Mouse (Mus musculus) intestine, embryonic 16.5 days (tissue): ENCODE results near the gene A630095N17Rik. TPM values are rescaled to one million over a fixed set of nuclear protein-coding genes. Genes with fewer than 3 reads are reported as not detected.

Experiments
- ATAC-seq: fragments of 200-750 bp; cut with Nextera tagmentation; 2 replicates; pipeline ENCODE4 v1.8.0; 2017; ENCODE audit warnings: moderate TSS enrichment, moderate library complexity
- H3K27ac ChIP-seq: fragments of 300-500 bp; sonication (generic); 2 replicates; pipeline ENCODE4 v1.5.1; 2014; ENCODE audit warnings: mild to moderate bottlenecking, low read length
- H3K27me3 ChIP-seq: fragments of 300-500 bp; sonication (generic); replicated peaks from 2 replicates; pipeline ENCODE4 v1.6.1; 2014; ENCODE audit warnings: low read length, control low read depth, mixed read lengths; ENCODE audit not compliant: control insufficient read depth, insufficient read depth
- H3K36me3 ChIP-seq: fragments of 300-500 bp; sonication (generic); 2 replicates; pipeline ENCODE4 v1.6.1; 2014; ENCODE audit warnings: low read length, control low read depth; ENCODE audit not compliant: control insufficient read depth, insufficient read depth
- H3K4me1 ChIP-seq: fragments of 300-500 bp; sonication (generic); 2 replicates; pipeline ENCODE4 v1.6.1; 2014; ENCODE audit warnings: low read length, control low read depth, mixed read lengths; ENCODE audit not compliant: control insufficient read depth, insufficient read depth
- H3K4me2 ChIP-seq: fragments of 300-500 bp; sonication (generic); 2 replicates; pipeline ENCODE4 v1.6.1; 2014; ENCODE audit warnings: low read depth, low read length, control low read depth
- H3K4me3 ChIP-seq: fragments of 300-500 bp; sonication (generic); 2 replicates; pipeline ENCODE4 v1.5.1; 2014; ENCODE audit warnings: mild to moderate bottlenecking, low read length
- H3K9ac ChIP-seq: fragments of 300-500 bp; sonication (generic); 2 replicates; pipeline ENCODE4 v1.6.1; 2014; ENCODE audit warnings: low read depth, low read length
- H3K9me3 ChIP-seq: fragments of 300-500 bp; sonication (generic); 2 replicates; pipeline ENCODE4 v1.6.1; 2016; ENCODE audit warnings: low read length, control low read depth; ENCODE audit not compliant: control insufficient read depth
- WGBS: fragments of 180-500 bp; shearing (Covaris S2); extraction: QIAGEN DNeasy Blood & Tissue Kit; methylation state at CpG from one replicate; pipeline ENCODE4 v1.1.7; 2014; 5-methylcytosine and 5-hydroxymethylcytosine counted together
- polyA plus RNA-seq: library from polyadenylated mRNA; unstranded; fragments of >200 nt; fragmentation: Nextera tagmentation; extraction: Ambion mirVana; gene quantifications from 2 replicates; pipeline ENCODE4 v1.2.1, GENCODE M21; 2015

The A630095N17Rik gene
- polyA plus RNA-seq, 1 experiment from 2014 or later: not detected

DNA sequence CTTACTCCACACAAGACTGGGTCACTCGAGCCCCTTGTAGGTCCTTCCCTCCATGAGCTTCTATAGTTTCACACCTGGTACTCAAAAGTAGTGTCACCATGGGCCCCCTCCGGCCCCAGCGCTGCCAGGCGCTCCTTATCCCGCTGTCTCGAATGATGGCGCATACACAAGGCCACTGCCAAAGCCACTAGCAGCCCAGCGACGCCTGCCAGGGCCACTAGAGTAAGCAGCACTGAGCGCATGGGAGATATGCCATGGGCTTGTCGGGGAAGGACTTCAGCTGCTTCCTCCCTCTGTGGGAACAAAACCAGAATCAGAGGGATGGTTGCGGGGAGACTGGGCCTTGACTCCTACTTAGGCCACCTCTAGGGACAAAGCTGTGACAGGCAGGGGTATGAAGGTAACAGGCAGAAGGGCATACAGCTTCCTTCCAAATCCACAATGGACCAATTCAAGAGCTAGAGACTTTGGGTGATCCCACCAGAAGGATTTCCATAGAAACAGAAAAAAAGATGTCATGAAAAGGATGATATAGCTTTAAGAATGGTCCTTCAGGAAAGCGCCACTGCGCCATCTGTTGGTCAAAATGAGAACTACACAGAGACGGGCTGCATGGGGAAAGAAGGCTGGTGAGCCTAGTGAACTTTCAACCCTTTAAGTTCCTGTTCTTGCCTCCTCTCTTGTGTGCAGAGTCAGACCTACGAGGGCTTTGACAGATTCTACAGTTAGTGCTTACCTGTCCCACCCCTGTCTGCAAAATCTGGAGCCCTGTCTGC, 22.1 kb upstream of the A630095N17Rik start:
- H3K4me2 ChIP-seq: no peak overlapping the region
- no peak overlapping the region for H3K9ac ChIP-seq
- no peak for ATAC-seq
- no peak overlapping the region for H3K27ac ChIP-seq
- H3K27me3 ChIP-seq: no peaks in the 10 kb centered on the region
- no peak overlapping the region for H3K4me3 ChIP-seq
- WGBS: 62% methylated on average over 16 of the region's 16 CpGs
- peaks cover 4% of the 10 kb centered on the region; the same call in 1 of the 2 replicates for H3K4me1 ChIP-seq
- no peaks in the 10 kb centered on the region for H3K36me3 ChIP-seq
- H3K9me3 ChIP-seq: no peaks in the 10 kb centered on the region

DNA sequence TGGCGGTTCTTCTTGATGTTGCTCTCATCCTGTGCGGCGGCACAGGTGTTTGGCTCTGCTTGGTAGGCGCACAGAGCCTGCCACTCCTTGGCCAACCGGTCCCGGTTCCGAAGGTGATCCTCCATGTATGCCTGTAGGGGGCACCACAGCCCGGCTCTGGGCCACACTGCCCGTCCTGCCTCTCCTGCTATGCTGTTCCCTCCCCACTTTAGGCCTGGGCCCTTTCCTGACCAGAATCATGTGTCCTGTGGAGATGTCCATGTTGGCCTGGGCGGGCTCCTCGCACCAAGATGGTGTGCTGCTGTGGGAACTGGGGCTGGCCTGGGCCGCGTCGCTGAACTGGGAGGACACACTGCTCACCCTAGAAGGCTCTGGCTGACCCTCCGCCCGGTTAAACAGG, 21.1 kb upstream of the A630095N17Rik start:
- Histone ChIP-seq H3K4me3 (no peak overlapping the region), H3K27me3 (no peaks in the 10 kb centered on the region), H3K4me2 (no peak overlapping the region), H3K27ac (no peak overlapping the region), H3K9ac (no peak overlapping the region), H3K36me3 (no peaks in the 10 kb centered on the region), H3K9me3 (no peaks in the 10 kb centered on the region), H3K4me1 (peaks cover 4% of the 10 kb centered on the region)
- no peak for ATAC-seq
- WGBS: 76% methylated on average over 16 of the region's 16 CpGs

DNA sequence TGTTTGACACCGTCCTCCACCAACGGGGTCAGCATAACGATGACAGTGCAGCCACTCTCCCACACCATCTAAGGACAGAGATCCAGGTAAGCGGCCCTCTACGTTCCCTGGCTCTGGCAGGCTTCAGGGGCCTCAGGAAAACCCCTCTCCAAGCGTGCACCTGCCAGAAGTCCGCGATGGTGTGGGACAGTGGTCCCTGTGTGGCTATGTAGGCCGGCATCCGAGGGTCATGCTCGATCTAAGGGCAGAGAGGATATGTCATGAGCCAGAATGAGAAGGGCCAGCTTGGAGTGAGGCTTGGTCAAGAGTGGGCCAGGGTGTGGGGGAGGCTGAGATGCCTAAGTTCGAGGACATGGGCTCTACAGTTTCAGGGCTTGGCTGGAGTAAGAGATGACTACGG, 20.4 kb upstream of the A630095N17Rik start:
- Histone ChIP-seq H3K27me3 (no peaks in the 10 kb centered on the region), H3K27ac (no peak overlapping the region), H3K9ac (no peak overlapping the region), H3K9me3 (no peaks in the 10 kb centered on the region), H3K36me3 (no peaks in the 10 kb centered on the region), H3K4me3 (no peak overlapping the region), H3K4me2 (no peak overlapping the region; the same call in 1 of the 2 replicates), H3K4me1 (peaks cover 11% of the 10 kb centered on the region)
- ATAC-seq: no peak
- WGBS: 68% methylated on average over 13 of the region's 13 CpGs

DNA sequence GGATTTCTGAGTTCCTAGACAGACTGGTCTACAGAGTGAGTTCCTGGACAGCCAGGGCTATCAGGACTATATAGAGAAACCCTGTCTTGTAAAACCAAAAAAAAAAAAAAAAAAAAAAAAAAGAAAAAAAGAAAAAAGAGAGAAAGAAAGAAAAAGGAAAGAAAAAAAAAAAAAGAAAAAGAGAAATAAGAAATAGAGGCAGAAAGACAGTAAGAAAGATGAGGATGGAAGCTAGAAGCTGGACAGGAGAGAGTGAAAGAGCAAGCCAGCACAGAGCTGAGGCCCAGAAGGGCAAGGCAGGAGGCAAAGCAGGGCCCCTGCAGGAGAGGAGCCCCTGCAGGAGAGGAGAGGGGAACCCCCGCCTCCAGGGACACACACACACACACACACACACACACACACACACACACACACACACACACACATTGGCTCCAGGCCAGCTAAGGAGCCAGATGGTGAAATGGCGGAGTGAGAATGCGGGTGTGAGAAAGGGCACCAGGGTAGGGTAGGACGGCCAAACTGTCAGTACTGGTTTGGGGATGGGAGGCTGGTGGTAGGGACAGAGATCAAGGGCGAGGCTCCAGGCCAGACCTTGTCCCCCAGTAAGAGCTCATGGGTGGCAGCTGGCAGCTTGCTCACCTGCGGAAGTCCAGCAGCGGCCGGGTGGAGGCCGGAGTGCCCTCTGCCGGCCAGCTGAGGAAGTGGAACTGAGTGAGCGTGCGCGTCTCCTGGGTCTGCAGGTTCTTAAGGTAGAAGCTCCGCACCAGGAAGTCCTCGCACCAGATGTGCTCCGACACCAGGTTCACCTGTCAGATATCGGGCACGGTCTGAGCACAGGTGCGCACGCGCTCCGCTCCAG, 19.4 kb upstream of the A630095N17Rik start:
- Histone ChIP-seq H3K4me3 (peak overlapping the region; percentile 27), H3K27ac (no peak overlapping the region), H3K9ac (peak overlapping the region; percentile 63), H3K36me3 (no peaks in the 10 kb centered on the region), H3K4me1 (peaks cover 12% of the 10 kb centered on the region), H3K4me2 (peak overlapping the region; percentile 48), H3K27me3 (no peaks in the 10 kb centered on the region), H3K9me3 (no peaks in the 10 kb centered on the region)
- ATAC-seq: peak; percentile 81
- WGBS: 2% methylated on average over 21 of the region's 22 CpGs

DNA sequence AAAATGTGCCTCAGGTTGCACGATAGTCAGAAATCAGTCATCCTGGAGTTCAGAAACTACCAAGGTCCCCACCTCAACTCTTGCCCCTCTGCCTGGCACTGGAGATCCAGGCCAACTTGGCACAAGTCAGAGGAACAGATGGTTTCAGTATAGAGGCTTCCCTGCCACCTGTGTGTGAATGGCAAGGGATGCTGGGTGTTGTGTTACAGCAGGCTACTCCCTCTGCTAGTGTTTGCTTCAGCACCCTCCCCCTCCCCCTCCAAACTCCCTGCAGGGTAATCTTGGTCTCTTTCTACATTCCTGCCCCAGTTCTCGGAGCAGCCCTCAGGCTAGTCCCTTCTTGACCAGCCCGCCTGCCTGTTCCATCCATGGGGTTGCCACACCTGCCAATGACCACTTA, 18.6 kb upstream of the A630095N17Rik start:
- no peak overlapping the region for H3K27ac ChIP-seq
- H3K4me1 ChIP-seq: peaks cover 12% of the 10 kb centered on the region
- no peaks in the 10 kb centered on the region for H3K27me3 ChIP-seq
- H3K4me3 ChIP-seq: no peak overlapping the region
- no peak overlapping the region for H3K9ac ChIP-seq
- H3K9me3 ChIP-seq: no peaks in the 10 kb centered on the region
- no peak overlapping the region for H3K4me2 ChIP-seq
- no peak for ATAC-seq
- WGBS: 74% methylated on average over 3 of the region's 3 CpGs
- no peaks in the 10 kb centered on the region for H3K36me3 ChIP-seq

DNA sequence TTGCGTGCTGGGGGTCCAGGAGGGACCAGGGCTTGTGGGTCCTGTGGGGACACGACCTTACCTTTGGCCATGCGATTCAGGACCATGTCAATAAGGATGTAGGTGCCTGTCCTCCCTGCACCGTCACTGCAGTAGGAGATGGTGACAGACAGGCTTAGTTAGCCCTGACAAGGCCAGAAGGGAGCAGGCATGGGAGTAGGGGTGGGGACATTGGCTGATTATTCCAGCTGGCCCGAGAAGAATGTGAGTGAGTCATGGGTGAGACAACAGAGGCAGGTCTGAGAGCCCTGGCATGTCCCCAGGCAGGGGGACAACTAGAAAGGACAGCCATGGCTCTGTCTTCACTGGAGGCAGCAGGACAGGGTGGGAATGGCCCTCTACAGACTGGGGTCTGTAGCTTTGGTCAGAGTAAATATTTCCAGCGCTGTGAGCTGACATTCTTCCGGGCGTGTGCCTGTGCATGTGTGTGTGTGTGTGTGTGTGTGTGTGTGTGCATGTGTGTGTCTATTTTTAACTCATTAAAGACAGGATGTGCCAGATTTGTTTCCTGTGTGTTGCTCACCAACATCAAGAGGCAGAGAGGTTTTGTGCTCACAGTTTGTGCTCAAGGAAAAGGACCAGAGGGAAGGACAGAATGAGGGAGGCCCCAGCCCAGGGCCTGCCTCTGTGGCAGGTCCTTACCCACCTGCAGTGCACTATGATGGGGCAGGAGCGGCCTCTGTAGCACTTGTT, 16.3 kb upstream of the A630095N17Rik start:
- Histone ChIP-seq H3K9ac (peak overlapping the region; percentile 46; the same call in 1 of the 2 replicates), H3K4me1 (peaks cover 12% of the 10 kb centered on the region), H3K27ac (no peak overlapping the region), H3K4me2 (no peak overlapping the region), H3K4me3 (no peak overlapping the region), H3K36me3 (peaks cover 7% of the 10 kb centered on the region; the same call in 1 of the 2 replicates), H3K9me3 (no peaks in the 10 kb centered on the region), H3K27me3 (no peaks in the 10 kb centered on the region)
- ATAC-seq: peak; percentile 36
- 40% methylated on average over 9 of the region's 9 CpGs for WGBS

DNA sequence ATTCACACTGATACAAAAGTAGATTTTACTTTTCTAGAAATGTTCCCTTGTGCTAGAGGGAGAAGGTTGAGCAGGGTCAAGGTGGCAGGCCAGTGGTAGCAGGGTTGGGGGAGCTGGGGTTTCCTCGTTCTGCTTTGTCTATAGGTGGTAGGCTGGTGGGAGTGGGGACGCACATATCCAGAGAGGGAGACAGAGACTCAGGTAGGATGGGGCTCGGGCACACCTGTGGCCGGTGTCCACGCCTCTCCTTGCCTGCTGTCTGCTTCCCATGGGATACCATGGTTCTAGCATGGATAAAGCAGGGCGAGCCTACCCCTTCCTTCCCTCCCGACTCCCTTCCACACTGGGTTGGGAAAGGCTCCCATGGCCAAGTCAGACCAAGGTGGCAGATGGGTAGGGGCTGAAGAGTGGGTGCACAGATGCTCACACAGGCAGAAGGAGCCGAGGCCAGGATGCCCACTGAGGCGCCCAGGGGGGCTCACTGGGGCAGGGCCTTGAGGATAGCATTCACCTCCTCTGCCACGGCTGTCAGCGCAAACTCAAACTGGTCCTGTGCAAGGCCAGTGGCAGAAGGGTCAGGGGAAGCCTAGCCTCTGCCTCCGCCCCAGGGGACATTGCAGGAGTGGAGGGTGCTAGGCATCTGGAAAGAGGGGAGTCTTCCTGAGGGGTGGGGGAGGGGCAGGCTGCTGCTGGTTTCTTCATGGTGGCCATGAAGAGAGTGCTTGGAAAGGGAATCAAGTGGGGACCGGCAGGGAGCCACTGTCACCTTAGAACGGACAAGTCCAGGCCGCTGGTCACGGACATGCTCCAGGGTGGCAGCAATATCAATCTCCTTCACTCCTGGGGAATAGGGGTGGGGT, 15.4 kb upstream of the A630095N17Rik start:
- no peak overlapping the region for H3K27ac ChIP-seq
- H3K27me3 ChIP-seq: no peaks in the 10 kb centered on the region
- H3K9ac ChIP-seq: 0 out of 2 replicates have a peak overlapping the region, but pooled peaks have one; percentile 29
- no peaks in the 10 kb centered on the region for H3K9me3 ChIP-seq
- peaks cover 12% of the 10 kb centered on the region for H3K4me1 ChIP-seq
- H3K4me2 ChIP-seq: no peak overlapping the region
- no peak for ATAC-seq
- 82% methylated on average over 16 of the region's 16 CpGs for WGBS
- H3K36me3 ChIP-seq: peaks cover 7% of the 10 kb centered on the region; the same call in 1 of the 2 replicates
- H3K4me3 ChIP-seq: no peak overlapping the region

DNA sequence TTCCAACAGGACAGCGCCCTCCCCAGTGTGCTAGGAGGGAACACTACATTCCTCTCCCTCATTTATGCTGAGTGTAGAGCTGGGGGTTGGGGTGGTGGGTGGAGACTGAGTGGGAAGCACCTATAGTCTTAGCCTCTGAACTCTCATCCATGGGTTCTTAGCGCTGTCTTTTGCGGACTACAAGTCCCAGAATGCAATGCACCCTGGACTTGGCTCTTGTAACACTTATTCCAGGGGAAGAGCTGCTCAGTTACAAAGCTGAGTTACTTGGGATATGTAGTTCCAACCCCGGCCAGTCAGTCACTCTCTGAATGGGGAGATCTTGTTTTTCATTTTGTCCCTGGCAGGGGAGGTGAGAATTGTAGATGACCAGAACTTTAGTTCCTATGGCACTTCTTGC, 12.9 kb upstream of the A630095N17Rik start:
- Histone ChIP-seq H3K4me2 (no peak overlapping the region), H3K27ac (no peak overlapping the region), H3K27me3 (no peaks in the 10 kb centered on the region), H3K4me1 (peaks cover 8% of the 10 kb centered on the region), H3K36me3 (peaks cover 9% of the 10 kb centered on the region; the same call in 1 of the 2 replicates), H3K9ac (no peak overlapping the region), H3K9me3 (no peaks in the 10 kb centered on the region), H3K4me3 (no peak overlapping the region)
- 23% methylated on average over 4 of the region's 4 CpGs for WGBS
- ATAC-seq: peak; percentile 72
